Mouse (Mus musculus) telencephalon, adult 2 months (tissue): ENCODE measurements around the gene Adamts12.

Experiments
- DNase-seq: peaks from one replicate; pipeline ENCODE4 v3.0.0-alpha.2; 2011; ENCODE audit warnings: low read depth, low spot score

Gene Adamts12

GRCm38 (mm10) chr15:11160759-11161158 is 96.2 kb downstream of the Adamts12 start:
- no peak for DNase-seq

- no peak for DNase-seq
Measured at GRCm38 (mm10) chr15:11165883-11166282, 101.3 kb downstream of the Adamts12 start.

DNA sequence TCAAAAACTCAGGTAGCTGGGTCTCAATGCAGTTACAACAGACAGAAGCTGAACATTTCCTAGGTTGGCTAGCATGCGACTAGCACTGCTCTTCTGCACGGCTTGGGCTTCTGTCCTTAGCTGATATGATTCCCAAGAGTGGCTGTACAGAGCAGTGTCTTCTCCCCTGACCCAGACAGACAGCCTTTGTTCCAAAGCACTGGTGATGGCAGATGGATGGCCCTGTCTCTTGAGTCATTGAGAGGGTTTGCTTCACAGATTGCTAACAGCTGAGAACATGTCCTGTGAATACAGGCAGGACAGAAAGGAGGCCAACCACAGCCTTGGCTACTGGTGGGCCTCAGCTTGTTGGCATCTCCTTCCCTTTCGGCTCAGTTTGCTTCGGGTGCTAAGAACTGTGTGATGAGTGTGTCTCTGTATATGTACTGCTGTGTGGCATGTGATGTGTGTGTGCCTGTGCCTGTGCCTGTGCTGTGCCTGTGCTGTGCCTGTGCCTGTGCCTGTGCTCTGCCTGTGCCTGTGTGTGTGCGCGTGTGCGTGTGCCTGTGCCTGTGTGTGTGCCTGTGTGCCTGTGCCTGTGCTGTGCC is 109.4 kb downstream of the Adamts12 start:
- no peak for DNase-seq

DNA sequence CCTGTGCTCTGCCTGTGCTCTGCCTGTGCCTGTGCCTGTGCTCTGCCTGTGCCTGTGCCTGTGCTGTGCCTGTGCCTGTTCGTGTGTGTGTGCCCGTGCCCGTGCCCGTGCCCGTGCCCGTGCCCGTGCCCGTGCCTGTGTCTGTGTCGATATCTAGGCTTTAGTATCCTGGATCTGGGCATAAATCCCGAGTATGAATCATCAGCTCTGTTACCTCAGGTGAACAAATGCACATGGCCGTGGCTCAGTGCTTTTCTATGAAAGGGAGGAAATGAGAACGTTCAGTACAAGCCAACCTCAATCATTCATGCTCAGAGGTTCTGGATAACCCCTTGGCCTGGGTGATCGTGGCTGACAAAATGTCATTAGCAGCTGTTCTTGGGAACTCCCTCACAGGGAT is 110.3 kb downstream of the Adamts12 start:
- DNase-seq, result no peak

DNA sequence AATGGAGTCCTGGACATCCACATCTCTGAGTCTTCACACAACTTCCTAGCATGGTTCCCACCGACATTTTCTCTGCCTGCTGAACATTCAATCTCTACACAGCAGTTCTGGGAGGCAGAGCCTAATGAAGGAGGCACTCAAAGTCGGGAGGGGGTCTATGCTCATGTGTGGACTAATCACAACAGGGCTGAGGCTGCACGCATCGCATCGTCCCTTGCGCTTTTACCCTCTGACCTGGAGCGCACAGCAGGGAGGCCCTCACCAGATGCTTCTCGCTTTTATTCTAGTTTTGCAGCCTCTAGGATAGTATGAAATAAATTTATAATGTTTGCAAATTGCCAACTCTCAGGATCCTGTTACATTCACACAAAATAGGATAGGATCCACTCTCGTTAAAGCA is 112.9 kb downstream of the Adamts12 start:
- no peak for DNase-seq

DNA sequence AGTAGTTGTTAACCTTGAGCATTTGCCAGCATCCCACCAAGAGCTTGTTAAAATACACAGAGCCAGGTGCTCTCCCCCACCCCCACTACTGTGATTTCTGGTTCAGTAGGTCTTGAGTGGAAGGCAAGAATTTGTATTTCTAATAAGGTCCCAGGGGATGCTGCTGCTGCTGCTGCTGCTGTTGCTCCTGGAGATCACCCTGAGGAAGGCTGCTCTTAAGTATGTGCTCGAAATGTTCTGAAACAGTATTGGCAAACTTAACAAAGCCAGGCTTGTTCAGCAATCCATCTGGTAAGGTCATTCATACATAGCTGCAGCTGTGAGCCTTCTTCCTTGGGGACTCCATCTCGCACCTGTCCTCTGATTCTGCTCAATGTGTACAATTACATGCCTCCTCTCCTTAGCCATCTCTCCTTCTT is 115.2 kb downstream of the Adamts12 start:
- no peak for DNase-seq

GRCm38 (mm10) chr15:11186711-11187110 is 122.1 kb downstream of the Adamts12 start:
- no peak for DNase-seq

- no peak for DNase-seq
Measured at GRCm38 (mm10) chr15:11190447-11190846, 125.9 kb downstream of the Adamts12 start.

DNA sequence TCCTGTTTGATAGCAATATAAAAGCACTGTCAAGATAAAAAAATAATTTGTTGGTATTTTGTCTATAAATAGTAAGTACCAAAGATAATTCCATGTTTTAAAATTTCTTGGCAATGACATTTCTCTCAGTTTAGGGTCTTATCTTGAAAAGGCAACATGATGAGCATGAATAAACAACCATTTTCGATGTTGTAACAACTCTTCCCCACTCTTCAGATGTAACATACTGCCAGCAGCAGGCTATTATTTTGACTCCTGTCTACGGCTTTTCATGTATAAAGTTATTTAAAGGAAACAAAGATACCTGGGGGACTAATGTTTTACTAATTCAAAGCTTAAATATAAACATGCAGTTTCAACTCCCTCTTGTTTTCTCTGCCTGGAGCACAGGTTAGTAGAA is 128.2 kb downstream of the Adamts12 start:
- no peak for DNase-seq

DNA sequence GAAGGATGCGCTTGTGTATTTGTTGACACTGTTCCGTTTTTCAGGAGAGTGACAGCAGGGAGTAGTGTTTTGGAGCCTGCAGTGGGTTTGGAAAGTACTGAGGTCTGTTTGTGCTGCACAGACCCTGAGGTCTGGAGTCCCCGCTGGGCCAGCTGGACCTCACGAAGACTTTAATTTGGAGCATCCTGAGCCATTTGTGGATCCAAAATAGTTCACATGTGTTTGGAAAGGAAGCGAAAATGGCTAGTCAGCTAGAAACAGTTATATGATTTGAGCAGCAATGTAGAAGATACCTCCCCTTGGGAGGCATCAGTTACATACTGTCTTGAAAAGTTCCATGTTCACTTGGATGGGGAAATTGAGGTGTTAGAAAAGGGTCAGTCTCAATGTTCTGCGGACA is 132.5 kb downstream of the Adamts12 start:
- no peak for DNase-seq

- no peak for DNase-seq
Measured at GRCm38 (mm10) chr15:11198246-11198795, 133.7 kb downstream of the Adamts12 start.

DNA sequence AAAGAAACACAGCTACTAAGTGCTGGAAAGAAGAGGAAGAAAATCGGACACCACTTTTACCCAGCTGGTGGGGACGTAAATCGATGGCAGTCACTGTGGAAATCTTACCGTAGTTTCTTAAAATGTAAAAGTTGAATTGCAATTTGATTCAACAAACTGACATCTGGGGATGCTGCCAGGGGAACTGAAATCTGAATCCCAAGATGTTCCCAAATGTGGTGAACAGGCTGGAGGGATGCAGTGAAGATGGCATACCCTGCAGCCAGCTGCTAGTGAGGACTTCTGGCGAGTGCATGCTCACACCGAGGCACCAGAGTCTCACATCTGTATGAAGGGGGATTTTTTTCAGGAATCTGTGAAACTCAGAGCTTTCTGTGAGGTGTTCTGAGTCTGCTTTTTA is 138.5 kb downstream of the Adamts12 start:
- no peak for DNase-seq

DNA sequence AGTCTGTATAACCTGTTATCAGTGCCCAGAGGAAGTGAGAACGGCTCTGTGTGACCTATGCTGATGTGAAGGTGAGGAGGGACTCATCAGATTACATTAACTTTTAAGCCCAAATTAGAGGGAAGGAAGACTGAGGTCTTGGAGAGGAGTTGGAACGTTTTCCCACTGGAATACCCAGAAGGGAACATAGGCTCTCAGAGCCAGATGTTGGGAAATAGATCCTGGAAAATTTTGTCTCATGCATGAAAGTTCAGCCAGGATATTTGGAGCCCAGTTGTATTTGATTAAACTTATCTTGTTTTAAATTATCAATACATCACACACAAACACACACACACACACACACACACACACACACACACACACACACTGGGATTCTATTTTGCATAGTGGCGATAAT is 140.3 kb downstream of the Adamts12 start:
- DNase-seq, result no peak

GRCm38 (mm10) chr15:11210976-11211375 is 146.4 kb downstream of the Adamts12 start:
- no peak for DNase-seq

GRCm38 (mm10) chr15:11233906-11234632 is 169.5 kb downstream of the Adamts12 start:
- DNase-seq, result no peak

- DNase-seq, result peak; percentile 12
Measured at GRCm38 (mm10) chr15:11240406-11240805, 175.8 kb downstream of the Adamts12 start.

DNA sequence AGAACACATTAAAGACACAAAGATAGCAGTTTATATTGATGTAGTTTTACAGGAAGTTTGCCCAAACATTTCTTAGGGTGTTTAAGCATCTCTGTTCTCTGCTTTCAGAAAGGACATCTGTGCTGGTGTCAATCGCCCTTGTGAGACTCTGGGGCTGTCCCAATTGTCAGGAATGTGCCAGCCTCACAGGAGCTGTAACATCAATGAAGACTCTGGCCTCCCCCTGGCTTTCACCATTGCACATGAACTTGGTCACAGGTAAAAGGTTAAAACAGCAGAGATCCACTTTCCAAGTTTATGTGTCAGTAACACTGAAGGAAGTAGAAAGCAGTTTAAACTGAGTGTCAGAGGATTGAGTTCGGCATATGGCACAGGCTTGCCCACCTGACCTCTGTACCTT is 176.7 kb downstream of the Adamts12 start:
- DNase-seq, result no peak

GRCm38 (mm10) chr15:11246402-11246801 is 181.8 kb downstream of the Adamts12 start:
- DNase-seq, result no peak

GRCm38 (mm10) chr15:11279273-11280080 is 214.9 kb downstream of the Adamts12 start:
- DNase-seq, result no peak

GRCm38 (mm10) chr15:11280689-11281264 is 216.2 kb downstream of the Adamts12 start:
- no peak for DNase-seq

DNA sequence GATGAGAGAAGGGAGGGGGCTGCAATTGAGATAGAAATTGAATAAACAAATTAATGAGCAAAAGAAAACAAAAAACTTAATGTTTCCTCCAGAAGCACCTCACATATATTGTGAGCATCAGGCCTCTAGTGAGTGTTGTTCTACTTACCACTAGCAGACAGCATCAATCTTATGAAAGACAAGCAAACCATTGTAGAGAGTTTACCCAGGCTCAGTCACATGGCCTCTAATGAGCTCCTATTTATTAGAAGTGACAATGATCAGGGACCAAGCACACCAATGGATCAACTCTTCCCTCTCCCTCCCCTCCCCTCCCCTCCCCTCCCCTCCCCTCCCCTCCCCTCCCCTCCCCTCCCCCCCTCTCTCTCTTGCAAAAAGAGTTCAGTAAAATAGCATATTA is 218.6 kb downstream of the Adamts12 start:
- no peak for DNase-seq

DNA sequence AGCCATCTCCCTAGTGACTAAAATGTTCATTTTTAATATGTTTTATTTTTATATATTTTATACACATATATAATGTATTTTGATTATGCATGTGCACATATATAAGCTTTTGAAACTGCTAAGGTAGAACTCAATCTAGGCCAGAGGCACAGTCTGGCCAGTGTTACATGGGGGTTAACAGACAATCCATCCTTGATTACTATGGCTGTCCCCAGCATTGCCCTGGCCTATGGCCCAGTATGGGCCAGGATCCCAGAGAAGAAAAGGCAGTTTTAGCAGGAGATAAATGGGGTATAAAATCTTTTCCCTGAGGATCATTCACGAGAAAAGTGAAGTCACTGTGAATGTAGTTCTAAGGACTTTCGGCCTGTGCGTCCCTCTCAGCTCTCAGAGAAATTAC is 223.2 kb downstream of the Adamts12 start:
- DNase-seq, result no peak
